In genomic region chr1:153241346-153241745, GRCm38 (mm10) we compare ENCODE assay signal across 18 mouse cellular contexts. TPM values are rescaled to one million over a fixed set of nuclear protein-coding genes. Genes with fewer than 3 reads are reported as not detected.
DNase-seq lines count a peak whose midpoint lies in the region; ATAC-seq and TF ChIP-seq lines count a peak whose summit lies in the region.
"Had no signal": no experiment of that assay in that cellular context is flagged by ENCODE, and none has a peak within 500 bp of the region (broad histone marks: within the 10 kb centered on the region; RNA-seq: fewer than 3 reads in every experiment).

No protein-coding gene starts in this region.

- H3K4me3 ChIP-seq in embryonic facial prominence, embryonic 13.5 days: no peak overlapping the region
- no peak overlapping the region for H3K4me3 ChIP-seq in embryonic facial prominence, embryonic 10.5 days
- no peak overlapping the region for H3K4me3 ChIP-seq in kidney, adult 2 months (ENCODE audit: insufficient read depth, low read depth, low read length)
- no peak overlapping the region for H3K4me3 ChIP-seq in lung, adult 2 months (replicated peaks; ENCODE audit: extremely low read depth, low read depth, low read length)
- H3K4me3 ChIP-seq in hindbrain, embryonic 10.5 days: no peak overlapping the region
- H3K4me3 ChIP-seq: forebrain, embryonic 13.5 days; kidney, embryonic 15.5 days; liver, embryonic 13.5 days; megakaryocyte, embryonic 14.5 days; midbrain, embryonic 15.5 days had no signal

- no peak for ATAC-seq in embryonic facial prominence, embryonic 13.5 days (ENCODE audit: insufficient number of reproducible peaks, insufficient read depth, low FRiP score, low TSS enrichment, low read depth)
- ATAC-seq: CD4-positive, CD25-positive, alpha-beta regulatory T cell, adult 4 months; forebrain, embryonic 13.5 days; midbrain, embryonic 15.5 days had no signal

- no peak for DNase-seq in embryonic facial prominence, embryonic 10.5 days (ENCODE audit: low spot score)
- DNase-seq in kidney, adult 2 months: peak; percentile 18
- no peak for DNase-seq in kidney, adult 18-20 months
- DNase-seq in lung, adult 2 months: no peak
- peak; percentile 64 for DNase-seq in lung, postnatal 36 days
- DNase-seq in urinary bladder, postnatal 36 days (ENCODE audit: low spot score in 2 of 2): no peak
- no peak for DNase-seq in hindbrain, embryonic 10.5 days (ENCODE audit: low spot score)
- DNase-seq: cerebellum, postnatal 14 days; embryo, embryonic 11 days; liver, embryonic 13.5 days; right cerebral cortex, postnatal 4 days had no signal

- H3K36me3 ChIP-seq in embryonic facial prominence, embryonic 13.5 days: peaks cover 74% of the 10 kb centered on the region
- peaks cover 89% of the 10 kb centered on the region for H3K36me3 ChIP-seq in embryonic facial prominence, embryonic 10.5 days (replicated peaks)
- peaks cover 2% of the 10 kb centered on the region; the same call in 1 of the 2 replicates for H3K36me3 ChIP-seq in kidney, adult 2 months (ENCODE audit: control insufficient read depth, insufficient read depth, low read length)
- peaks cover 91% of the 10 kb centered on the region for H3K36me3 ChIP-seq in hindbrain, embryonic 10.5 days

- no peak for TF ChIP-seq POLR2A in kidney, adult 2 months (IDR thresholded peaks at IDR 0.05; ENCODE audit: low read depth, low read length)
- TF ChIP-seq POLR2A in lung, adult 2 months (IDR thresholded peaks at IDR 0.05; ENCODE audit: borderline replicate concordance, extremely low read depth, low read depth, low read length): peak; percentile 13; the same call in 1 of the 2 replicates

- H3K9me3 ChIP-seq in embryonic facial prominence, embryonic 13.5 days: no peaks in the 10 kb centered on the region
- H3K9me3 ChIP-seq in embryonic facial prominence, embryonic 10.5 days: no peaks in the 10 kb centered on the region
- no peaks in the 10 kb centered on the region for H3K9me3 ChIP-seq in hindbrain, embryonic 10.5 days
- H3K9me3 ChIP-seq: forebrain, embryonic 13.5 days; G1E; kidney, embryonic 15.5 days; liver, embryonic 13.5 days; megakaryocyte, embryonic 14.5 days; midbrain, embryonic 15.5 days had no signal

- peak overlapping the region; percentile 62; the same call in 1 of the 2 replicates for H3K27ac ChIP-seq in embryonic facial prominence, embryonic 13.5 days
- H3K27ac ChIP-seq in embryonic facial prominence, embryonic 10.5 days (replicated peaks): no peak overlapping the region
- no peak overlapping the region for H3K27ac ChIP-seq in kidney, adult 2 months (ENCODE audit: insufficient read depth, low read depth, low read length)
- H3K27ac ChIP-seq in hindbrain, embryonic 10.5 days: no peak overlapping the region
- H3K27ac ChIP-seq: forebrain, embryonic 13.5 days; kidney, embryonic 15.5 days; liver, embryonic 13.5 days; midbrain, embryonic 15.5 days had no signal

- no peak overlapping the region for H3K9ac ChIP-seq in embryonic facial prominence, embryonic 13.5 days
- H3K9ac ChIP-seq: forebrain, embryonic 13.5 days; kidney, embryonic 15.5 days; liver, embryonic 13.5 days; midbrain, embryonic 15.5 days had no signal

- 49% methylated on average over 7 of the region's 7 CpGs for WGBS in embryonic facial prominence, embryonic 13.5 days
- WGBS in embryonic facial prominence, embryonic 10.5 days: 87% methylated on average over 7 of the region's 7 CpGs
- 80% methylated on average over 7 of the region's 7 CpGs for WGBS in kidney, adult 2 months
- 52% methylated on average over 7 of the region's 7 CpGs for WGBS in lung, adult 2 months
- 89% methylated on average over 7 of the region's 7 CpGs for WGBS in hindbrain, embryonic 10.5 days

- H3K27me3 ChIP-seq in embryonic facial prominence, embryonic 13.5 days: no peaks in the 10 kb centered on the region
- no peaks in the 10 kb centered on the region for H3K27me3 ChIP-seq in embryonic facial prominence, embryonic 10.5 days (replicated peaks; ENCODE audit: low read depth, poor library complexity, severe bottlenecking)
- H3K27me3 ChIP-seq in kidney, adult 2 months (replicated peaks; ENCODE audit: control insufficient read depth, insufficient read depth, low read length): no peaks in the 10 kb centered on the region
- no peaks in the 10 kb centered on the region for H3K27me3 ChIP-seq in hindbrain, embryonic 10.5 days (ENCODE audit: insufficient read depth, poor library complexity, severe bottlenecking)
- H3K27me3 ChIP-seq: forebrain, embryonic 13.5 days; kidney, embryonic 15.5 days; liver, embryonic 13.5 days; megakaryocyte, embryonic 14.5 days; midbrain, embryonic 15.5 days had no signal

- peaks cover 13% of the 10 kb centered on the region for H3K4me1 ChIP-seq in embryonic facial prominence, embryonic 13.5 days
- peaks cover 3% of the 10 kb centered on the region; the same call in 1 of the 2 replicates for H3K4me1 ChIP-seq in embryonic facial prominence, embryonic 10.5 days
- no peaks in the 10 kb centered on the region for H3K4me1 ChIP-seq in kidney, adult 2 months (ENCODE audit: control insufficient read depth, insufficient read depth, low read length)
- peaks cover 3% of the 10 kb centered on the region; the same call in 1 of the 2 replicates for H3K4me1 ChIP-seq in lung, adult 2 months (ENCODE audit: control insufficient read depth, insufficient read depth, low read length)
- no peaks in the 10 kb centered on the region for H3K4me1 ChIP-seq in hindbrain, embryonic 10.5 days (replicated peaks)
- H3K4me1 ChIP-seq: forebrain, embryonic 13.5 days; midbrain, embryonic 15.5 days had no signal

- no peak overlapping the region for H3K4me2 ChIP-seq in embryonic facial prominence, embryonic 13.5 days
- H3K4me2 ChIP-seq: forebrain, embryonic 13.5 days; kidney, embryonic 15.5 days; liver, embryonic 13.5 days; midbrain, embryonic 15.5 days had no signal

- no peak for TF ChIP-seq CTCF in kidney, adult 2 months (conservative IDR thresholded peaks at IDR 0.05; ENCODE audit: insufficient read depth, insufficient read length, low read depth, low read length)
- no peak for TF ChIP-seq CTCF in lung, adult 2 months (IDR thresholded peaks at IDR 0.05; ENCODE audit: insufficient read depth, low read length)

RNA-seq across cellular contexts. Expression of gene Lamc2, which starts 55.1 kb away (rescaled TPM):
- 11.0 and 12.7 TPM in 2 replicates for polyA plus RNA-seq in embryonic facial prominence, embryonic 13.5 days (2015; fragmentation: Nextera tagmentation; extraction: Ambion mirVana)
- 6.2 and 6.6 TPM in 2 replicates for polyA plus RNA-seq in embryonic facial prominence, embryonic 10.5 days (2016; fragmentation: Nextera tagmentation; extraction: Ambion mirVana)
- polyA plus RNA-seq in kidney, adult 2 months (2012; rRNA removed): 7.0 TPM in 2 replicates
- polyA plus RNA-seq in lung, adult 2 months (2012; rRNA removed): 36.4 and 37.5 TPM in 2 replicates
- polyA plus RNA-seq in hindbrain, embryonic 10.5 days (2016; fragmentation: Nextera tagmentation; extraction: Ambion mirVana): 2.3 and 2.8 TPM in 2 replicates
- polyA plus RNA-seq: G1E had no signal

Comparison
In these comparisons a context has a peak if more than half of its experiments do, and no peak if none do; other contexts are left out.
1. DNase-seq: peak in kidney, adult 2 months (single experiment) and lung, postnatal 36 days (single experiment); none in embryonic facial prominence, embryonic 10.5 days (single experiment), kidney, adult 18-20 months (single experiment), lung, adult 2 months (single experiment), urinary bladder, postnatal 36 days (0 of 2) and hindbrain, embryonic 10.5 days (single experiment).